Mouse (Mus musculus) erythroblast, embryonic 14.5 days (primary cell): ENCODE data around the gene Leng9. TPM values are rescaled to one million over a fixed set of nuclear protein-coding genes. Genes with fewer than 3 reads are reported as not detected.
"Not testable (repeated sequence)": the region's sequence is repeated elsewhere in the genome, so short reads cannot be mapped to it uniquely, and the experiment has no call there.

Source experiments
- H3K27me3 ChIP-seq: 2 replicates; pipeline ENCODE4 v1.6.1; 2012; ENCODE audit warnings: inconsistent platforms; ENCODE audit not compliant: control insufficient read depth
- H3K36me3 ChIP-seq: 2 replicates; pipeline ENCODE4 v1.6.1; 2012; ENCODE audit warnings: mild to moderate bottlenecking, inconsistent platforms; ENCODE audit not compliant: control insufficient read depth
- H3K4me1 ChIP-seq: 2 replicates; pipeline ENCODE4 v1.6.1; 2012; ENCODE audit warnings: inconsistent platforms; ENCODE audit not compliant: control insufficient read depth
- H3K4me3 ChIP-seq: replicated peaks from 2 replicates; pipeline ENCODE3; 2012; ENCODE audit warnings: moderate library complexity, mild to moderate bottlenecking, inconsistent platforms
- H3K9me3 ChIP-seq: 2 replicates; pipeline ENCODE4 v1.6.1; 2012; ENCODE audit warnings: low read length, inconsistent platforms, mixed read lengths; ENCODE audit not compliant: control insufficient read depth
- GATA1 ChIP-seq: IDR thresholded peaks from 2 replicates; pipeline ENCODE4 v1.6.1; 2012; ENCODE audit warnings: low read length, inconsistent platforms, mixed read lengths
- TAL1 ChIP-seq: IDR thresholded peaks from 3 replicates; pipeline ENCODE4 v1.6.1; 2012; ENCODE audit warnings: low read length, inconsistent platforms, mixed read lengths
- polyA plus RNA-seq: library from polyadenylated mRNA; stranded (reverse); fragments of >175 nt; gene quantifications from 2 replicates; pipeline ENCODE4 v1.2.3, GENCODE M21; 2012

Leng9 gene
- polyA plus RNA-seq, result 0.04 and 0.07 TPM in 2 replicates

GRCm38 (mm10) chr7:4150059-4150541 is at the start of gene Leng9:
TSS of gene Leng9 (minus strand) at chr7:4150374.
- Histone ChIP-seq H3K9me3 (no peaks in the 10 kb centered on the region), H3K36me3 (peaks cover 36% of the 10 kb centered on the region), H3K27me3 (peaks cover 6% of the 10 kb centered on the region), H3K4me1 (peaks cover 66% of the 10 kb centered on the region), H3K4me3 (peak within 1 kb of the TSS; percentile 86)
- TF ChIP-seq TAL1, result no peak
- no peak for TF ChIP-seq GATA1

DNA sequence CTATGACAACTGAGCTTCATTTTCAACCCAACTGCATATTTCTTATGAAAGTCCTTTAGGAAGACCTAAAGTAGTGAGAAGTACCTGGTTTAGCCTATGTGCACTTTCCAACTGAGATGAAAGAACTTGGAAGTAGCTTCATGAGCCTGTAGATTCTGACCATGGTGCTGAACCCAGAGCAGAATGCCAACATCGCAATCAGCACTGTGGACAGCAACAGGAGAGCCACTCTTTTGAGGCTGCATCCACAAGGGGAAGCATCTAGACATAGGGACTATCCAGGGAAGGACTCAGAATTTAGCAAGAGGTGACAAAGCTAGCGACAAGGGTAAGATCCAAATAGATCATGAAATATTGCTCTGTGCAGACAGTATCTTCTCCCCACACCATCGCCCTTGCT is 28.3 kb upstream of the Leng9 start:
- Histone ChIP-seq H3K4me1 (no peaks in the 10 kb centered on the region), H3K27me3 (no peaks in the 10 kb centered on the region), H3K4me3 (no peak overlapping the region), H3K36me3 (no peaks in the 10 kb centered on the region), H3K9me3 (no peaks in the 10 kb centered on the region)
- TF ChIP-seq TAL1 (no peak), GATA1 (no peak)

GRCm38 (mm10) chr7:4170193-4170938 is 20.2 kb upstream of the Leng9 start:
- TF ChIP-seq TAL1 (no peak), GATA1 (no peak)
- H3K36me3 ChIP-seq, result no peaks in the 10 kb centered on the region

GRCm38 (mm10) chr7:4167098-4167497 is 16.9 kb upstream of the Leng9 start:
- Histone ChIP-seq H3K4me3 (no peak overlapping the region), H3K27me3 (no peaks in the 10 kb centered on the region), H3K36me3 (no peaks in the 10 kb centered on the region), H3K9me3 (no peaks in the 10 kb centered on the region), H3K4me1 (peaks cover 13% of the 10 kb centered on the region)
- TF ChIP-seq GATA1 (no peak), TAL1 (no peak)

More at GRCm38 (mm10) chr7:4170193-4170938, 20.2 kb upstream of the Leng9 start:
- Histone ChIP-seq H3K9me3 (no peaks in the 10 kb centered on the region), H3K27me3 (no peaks in the 10 kb centered on the region), H3K4me1 (no peaks in the 10 kb centered on the region), H3K4me3 (no peak overlapping the region)

DNA sequence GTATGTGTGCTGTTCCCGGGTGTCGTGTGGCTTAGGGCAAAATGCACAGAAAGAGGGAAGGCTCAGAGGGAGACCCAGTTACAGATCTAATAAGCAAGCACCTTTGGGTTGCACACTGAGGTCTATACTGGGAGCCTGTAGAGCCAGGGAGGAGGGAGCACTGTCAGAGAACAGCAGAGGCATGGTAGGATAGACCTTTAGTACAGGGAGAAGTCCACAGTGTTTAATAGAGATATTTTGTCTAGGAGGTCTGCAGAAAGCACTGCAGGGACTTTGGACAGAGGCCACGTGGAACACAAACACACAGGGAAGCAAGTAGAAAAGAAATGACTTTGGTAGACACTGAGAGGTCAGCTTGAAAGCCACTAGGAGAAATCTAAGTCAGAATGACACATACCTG is 15.1 kb upstream of the Leng9 start:
- H3K36me3 ChIP-seq, result no peaks in the 10 kb centered on the region
- H3K4me1 ChIP-seq, result peaks cover 13% of the 10 kb centered on the region
- no peak overlapping the region for H3K4me3 ChIP-seq
- TF ChIP-seq TAL1 (no peak), GATA1 (no peak)
- H3K9me3 ChIP-seq, result no peaks in the 10 kb centered on the region
- no peaks in the 10 kb centered on the region for H3K27me3 ChIP-seq

DNA sequence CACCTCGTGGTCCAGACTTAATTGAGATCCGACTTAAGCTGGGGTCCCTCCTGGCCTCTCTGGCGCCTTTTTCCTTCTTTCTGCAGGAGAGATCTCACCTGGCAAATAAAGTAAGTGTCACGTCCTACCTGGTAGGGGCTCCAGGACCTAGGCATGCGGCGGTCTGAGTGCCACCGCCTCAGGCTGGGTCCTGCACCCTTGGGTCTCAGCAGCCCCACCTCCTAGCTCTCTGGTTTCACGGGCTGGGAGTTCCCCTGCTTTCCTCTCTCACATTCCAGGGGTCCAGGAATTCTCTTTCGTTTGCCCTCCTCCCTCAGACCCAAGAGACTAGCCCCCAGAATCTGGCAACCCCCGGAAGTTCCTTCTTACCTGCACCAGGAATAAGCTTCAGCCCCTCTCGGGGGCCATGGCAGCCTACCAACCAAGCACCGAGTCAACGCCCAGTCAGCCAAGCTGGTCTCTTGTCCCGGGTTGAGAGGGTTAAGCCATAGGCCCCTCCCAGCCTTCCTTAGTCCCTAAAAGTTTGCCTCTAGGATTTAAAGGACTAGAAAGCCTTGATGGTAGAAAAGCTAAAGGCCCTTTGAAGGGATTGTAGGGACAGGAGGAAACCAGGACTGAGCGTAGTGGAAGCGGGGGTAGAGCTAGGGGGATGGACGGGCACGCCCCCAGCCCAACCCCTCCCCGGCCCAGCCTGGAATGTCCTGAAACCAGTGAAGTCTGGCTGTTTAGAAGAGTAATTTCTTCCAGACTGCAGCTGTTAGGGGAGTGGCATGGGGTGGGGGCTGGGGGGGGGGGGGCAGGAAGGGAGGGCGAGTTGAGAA is 14.1 kb upstream of the Leng9 start, which contains the start of gene Cdc42ep5:
Gene Cdc42ep5 (minus strand): TSS at position 771 of the 821 bp plus-strand sequence.
- H3K36me3 ChIP-seq, result no peaks in the 10 kb centered on the region
- no peaks in the 10 kb centered on the region for H3K27me3 ChIP-seq
- peak within 1 kb of the TSS; percentile 46 for H3K4me3 ChIP-seq
- no peaks in the 10 kb centered on the region for H3K9me3 ChIP-seq
- H3K4me1 ChIP-seq, result peaks cover 13% of the 10 kb centered on the region
- TF ChIP-seq TAL1 (no peak), GATA1 (no peak)

DNA sequence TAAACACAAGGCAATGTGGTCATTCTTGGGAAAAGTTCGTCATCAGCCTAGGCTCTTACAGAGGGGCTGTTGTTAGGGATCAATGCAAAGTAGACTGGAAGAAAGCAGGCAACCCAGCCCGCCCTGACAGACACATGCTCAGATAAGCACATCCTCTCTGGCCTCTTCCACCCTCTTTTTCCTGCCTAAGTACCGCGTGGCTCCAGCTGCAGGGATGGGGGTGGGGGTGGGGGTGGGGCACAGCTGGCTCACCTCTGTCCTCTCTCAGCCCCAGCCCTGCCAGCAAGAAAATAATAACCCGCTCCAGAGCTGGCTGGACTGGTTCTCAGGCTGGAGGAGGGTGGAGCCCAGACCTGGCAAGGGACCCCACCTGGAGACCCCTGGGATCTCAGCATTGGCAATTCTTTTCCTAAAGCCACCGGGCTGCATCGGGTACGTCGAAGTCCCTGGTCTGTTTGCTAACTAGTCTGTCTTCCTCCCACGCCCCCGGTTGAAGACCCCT is 13.4 kb upstream of the Leng9 start:
- H3K4me3 ChIP-seq, result peak overlapping the region; percentile 46
- TF ChIP-seq GATA1, result no peak
- no peak for TF ChIP-seq TAL1
- H3K27me3 ChIP-seq, result no peaks in the 10 kb centered on the region
- H3K36me3 ChIP-seq, result no peaks in the 10 kb centered on the region
- H3K9me3 ChIP-seq, result no peaks in the 10 kb centered on the region
- H3K4me1 ChIP-seq, result peaks cover 13% of the 10 kb centered on the region

DNA sequence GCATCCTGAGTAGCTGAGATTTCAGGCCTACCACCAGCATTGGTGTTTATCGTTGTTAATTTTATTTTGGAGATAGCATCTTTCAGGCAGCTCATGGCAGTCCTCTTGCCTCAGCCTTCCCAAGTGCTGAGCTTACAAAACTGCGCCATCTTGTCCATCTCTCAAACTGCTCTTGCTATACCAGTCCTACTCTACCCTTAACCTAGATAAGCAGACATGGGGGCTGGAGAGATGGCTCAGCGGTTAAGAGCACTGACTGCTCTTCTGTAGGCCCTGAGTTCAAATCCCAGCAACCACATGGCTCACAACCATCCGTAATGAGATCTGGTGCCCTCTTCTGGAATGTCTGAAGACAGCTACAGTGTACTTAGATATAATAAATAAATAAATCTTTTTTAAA is 11.4 kb upstream of the Leng9 start:
- H3K9me3 ChIP-seq, H3K4me3 ChIP-seq, H3K36me3 ChIP-seq, H3K27me3 ChIP-seq: not testable (repeated sequence)
- H3K4me1 ChIP-seq, result peaks cover 13% of the 10 kb centered on the region

- Histone ChIP-seq H3K4me1 (peaks cover 21% of the 10 kb centered on the region), H3K9me3 (no peaks in the 10 kb centered on the region), H3K27me3 (peaks cover 6% of the 10 kb centered on the region), H3K36me3 (no peaks in the 10 kb centered on the region), H3K4me3 (no peak overlapping the region)
- TF ChIP-seq GATA1 (no peak), TAL1 (no peak)
Observed at GRCm38 (mm10) chr7:4154976-4155375, 4.8 kb upstream of the Leng9 start.
